Mouse (Mus musculus): ENCODE measurements around the gene Tmem63c.

DNA sequence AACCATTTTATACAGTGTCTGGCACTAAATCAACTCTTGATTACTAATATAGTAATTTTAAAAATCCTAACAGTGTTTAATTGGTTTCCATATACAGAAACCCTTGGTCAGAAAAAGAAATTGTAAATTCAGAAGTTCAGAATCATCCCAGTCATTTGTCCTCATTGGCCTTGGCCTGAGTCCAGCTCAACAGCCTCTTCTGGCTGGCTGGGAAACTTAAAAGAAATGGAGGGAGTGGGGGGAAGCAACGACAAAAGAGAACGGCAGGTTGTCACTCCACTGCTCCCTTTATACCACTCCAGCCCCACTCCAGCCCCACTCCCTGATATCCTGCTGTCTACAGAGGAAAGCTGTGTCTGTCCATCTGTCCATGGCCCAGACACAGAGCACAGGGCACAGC lies 110.0 kb downstream of the Tmem63c start:
- no peak for TF ChIP-seq EP300 (IDR thresholded peaks at IDR 0.05; ENCODE audit: insufficient read depth, low read depth, low read length)
- TF ChIP-seq CTCF (IDR thresholded peaks at IDR 0.05): no peak
- TF ChIP-seq POLR2A (IDR thresholded peaks at IDR 0.05; ENCODE audit: insufficient read depth, low read depth, low read length): no peak

Measured in heart, adult 2 months (tissue).